Mouse (Mus musculus) adrenal gland, postnatal 25 days (tissue): ENCODE measurements around the gene Cyp4f14. TPM values are rescaled to one million over a fixed set of nuclear protein-coding genes. Genes with fewer than 3 reads are reported as not detected.
"Not testable (repeated sequence)": the region's sequence is repeated elsewhere in the genome, so short reads cannot be mapped to it uniquely, and the experiment has no call there.

Source experiments
- DNase-seq: peaks from one replicate; pipeline ENCODE4 v3.0.0; 2021; ENCODE audit warnings: mixed read lengths
- total RNA-seq: library from RNA; stranded (reverse); gene quantifications from 2 replicates; pipeline ENCODE4 v1.2.3, GENCODE M21; 2021

Gene Cyp4f14
- total RNA-seq, 1 experiment from 2014 or later: 12.7 TPM

GRCm38 (mm10) chr17:32891239-32892180 is 25.6 kb downstream of the Cyp4f14 start, which contains the start of gene Zfp870:
Gene Zfp870, minus strand, starts transcription at chr17:32891642.
- peak; percentile 82 for DNase-seq

GRCm38 (mm10) chr17:32890852-32891238 is 26.3 kb downstream of the Cyp4f14 start:
- DNase-seq: no peak

GRCm38 (mm10) chr17:32889611-32890010 is 27.5 kb downstream of the Cyp4f14 start:
- DNase-seq: no peak

- no peak for DNase-seq
Measured at GRCm38 (mm10) chr17:32880320-32881218, 36.6 kb downstream of the Cyp4f14 start.

GRCm38 (mm10) chr17:32878773-32879172 is 38.4 kb downstream of the Cyp4f14 start:
- no peak for DNase-seq

GRCm38 (mm10) chr17:32877471-32878171 is 39.5 kb downstream of the Cyp4f14 start:
- DNase-seq: no peak

GRCm38 (mm10) chr17:32872696-32873095 is 44.4 kb downstream of the Cyp4f14 start:
- DNase-seq: no peak

GRCm38 (mm10) chr17:32872091-32872490 is 45.1 kb downstream of the Cyp4f14 start:
- DNase-seq: no peak

- no peak for DNase-seq
Measured at GRCm38 (mm10) chr17:32871483-32871882, 45.7 kb downstream of the Cyp4f14 start.

GRCm38 (mm10) chr17:32867266-32867665 is 49.9 kb downstream of the Cyp4f14 start:
- not testable (repeated sequence) for DNase-seq

- not testable (repeated sequence) for DNase-seq
Measured at GRCm38 (mm10) chr17:32856713-32857112, 60.4 kb downstream of the Cyp4f14 start.

Other genes with a start within 250 kb of the Cyp4f14 start
- gene Cyp4f15, start 231.7 kb downstream of the Cyp4f14 start, total RNA-seq: 1.9 and 2.0 TPM in 2 replicates
- gene Zfp871, start 129.1 kb downstream of the Cyp4f14 start, total RNA-seq: 40.0 and 63.0 TPM in 2 replicates
- gene Zfp811, start 107.4 kb downstream of the Cyp4f14 start, total RNA-seq: 0.91 and 1.1 TPM in 2 replicates
- gene Zfp799, start 87.1 kb downstream of the Cyp4f14 start, total RNA-seq: 11.5 and 17.4 TPM in 2 replicates
- gene Zfp870, start 25.7 kb downstream of the Cyp4f14 start, total RNA-seq: 11.2 and 12.6 TPM in 2 replicates
- gene Cyp4f13, start 30.1 kb upstream of the Cyp4f14 start, total RNA-seq: 83.8 and 111 TPM in 2 replicates
- gene Zfp472, start 48.5 kb upstream of the Cyp4f14 start, total RNA-seq: 4.1 and 7.2 TPM in 2 replicates
- 10.6 and 10.8 TPM in 2 replicates for gene Zfp952, start 75.8 kb upstream of the Cyp4f14 start, total RNA-seq
- gene Zfp763, start 116.1 kb upstream of the Cyp4f14 start, total RNA-seq: 6.0 and 11.8 TPM in 2 replicates
- gene 4921501E09Rik, start 150.7 kb upstream of the Cyp4f14 start, total RNA-seq: not detected in 2 replicates
- gene Zfp563, start 172.0 kb upstream of the Cyp4f14 start, total RNA-seq: 12.0 and 12.6 TPM in 2 replicates
- not detected in 2 replicates for gene Morc2b, start 222.3 kb upstream of the Cyp4f14 start, total RNA-seq